Mouse (Mus musculus): ENCODE data around the gene Cog1. TPM values are rescaled to one million over a fixed set of nuclear protein-coding genes. Genes with fewer than 3 reads are reported as not detected.

Gene Cog1
- 30.0 and 30.1 TPM in 2 replicates for polyA plus RNA-seq (2014; fragmentation: Nextera tagmentation; extraction: Ambion mirVana)

DNA sequence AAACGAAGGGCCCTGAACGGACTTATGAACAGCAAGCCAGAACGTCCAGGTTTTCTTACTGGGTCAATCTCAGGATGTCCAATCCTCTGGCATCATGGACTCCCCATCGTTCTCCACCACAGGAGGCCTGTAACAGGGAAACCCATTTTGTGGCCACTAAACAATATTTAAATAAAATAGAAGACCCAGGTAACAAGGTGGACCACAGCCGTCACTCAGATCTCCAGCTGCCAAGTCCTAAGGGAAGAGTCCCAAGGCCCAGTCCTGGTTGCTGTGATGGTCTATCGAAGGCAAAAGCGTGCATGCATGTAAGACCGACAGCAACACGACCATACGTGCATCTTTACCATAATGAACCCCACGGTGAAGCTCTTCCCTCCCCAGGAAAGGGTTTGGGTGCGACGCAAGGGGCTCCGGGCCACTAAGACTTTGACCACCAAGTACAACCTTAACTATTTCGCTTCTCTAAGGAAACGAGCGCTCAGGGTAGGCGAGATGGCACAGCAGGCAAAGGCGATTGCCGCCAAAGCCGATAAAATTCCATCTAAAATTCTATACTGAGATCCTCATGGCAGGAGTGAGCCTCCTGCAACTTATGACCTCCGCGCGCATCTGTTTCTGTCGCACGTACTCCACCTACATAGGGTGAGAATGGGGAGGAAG, at the start of gene Cog1:
Cog1 (plus strand) TSS at position 480 of the 663 bp plus-strand sequence.
- no peak; the same call in 1 of the 2 replicates for ATAC-seq (ENCODE audit: low FRiP score)
- H3K27ac ChIP-seq (ENCODE audit: low read depth, low read length): peak within 1 kb of the TSS; percentile 87
- no peaks in the 10 kb centered on the region; the same call in 1 of the 2 replicates for H3K27me3 ChIP-seq (ENCODE audit: control insufficient read depth, insufficient read depth, low read length)
- peak within 1 kb of the TSS; percentile 94 for H3K4me3 ChIP-seq (ENCODE audit: low read depth, low read length)
- H3K4me1 ChIP-seq (ENCODE audit: control insufficient read depth, insufficient read depth, low read length): peaks cover 13% of the 10 kb centered on the region; the same call in 1 of the 2 replicates
- 38% methylated on average over 26 of the region's 26 CpGs for WGBS
- H3K4me2 ChIP-seq: peak within 1 kb of the TSS; percentile 69
- peak; percentile 90 for DNase-seq (ENCODE audit: low spot score, missing footprints)
- H3K9ac ChIP-seq (ENCODE audit: low read length): peak within 1 kb of the TSS; percentile 96
- peaks cover 5% of the 10 kb centered on the region; the same call in 1 of the 2 replicates for H3K36me3 ChIP-seq (ENCODE audit: control insufficient read depth, insufficient read depth, low read length)
- H3K9me3 ChIP-seq (ENCODE audit: control insufficient read depth, low read length): no peaks in the 10 kb centered on the region

DNA sequence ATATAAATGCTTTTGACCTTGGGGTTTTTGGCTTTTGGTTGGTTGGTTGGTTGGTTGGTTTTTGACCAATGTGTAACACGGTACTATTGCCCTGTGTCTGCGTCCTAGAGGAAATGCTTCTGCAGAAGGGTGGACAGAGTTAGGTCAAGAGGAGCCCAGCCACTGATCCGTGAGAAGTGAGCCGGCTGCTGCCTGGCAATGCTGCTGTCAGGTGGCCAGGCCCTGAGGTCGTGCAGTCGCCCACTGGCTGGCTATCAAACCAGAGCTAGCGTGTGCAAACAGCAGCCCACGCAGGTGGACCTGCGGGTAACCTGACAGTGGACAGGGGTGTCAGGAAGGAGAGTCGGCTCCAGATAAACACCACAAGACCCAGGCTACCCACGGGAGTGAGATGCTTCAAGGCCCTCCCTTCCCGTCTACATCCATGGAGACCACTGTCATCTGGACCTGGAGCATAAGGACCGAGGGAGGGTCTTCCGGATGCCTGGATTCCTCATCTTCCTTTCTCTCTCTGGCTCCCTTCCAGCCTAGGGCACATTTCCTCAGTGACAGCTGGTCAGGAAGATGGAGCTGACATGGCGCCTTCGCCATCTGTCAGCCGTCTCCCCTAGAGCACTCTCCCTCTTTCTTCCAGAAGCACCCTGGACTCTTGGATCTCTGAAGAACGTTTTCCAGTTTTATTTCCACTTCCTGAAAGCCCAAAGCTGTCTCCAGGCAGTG, 48.3 kb upstream of the Cog1 start:
- Histone ChIP-seq H3K27me3 (ENCODE audit: control insufficient read depth, insufficient read depth, low read length) (no peaks in the 10 kb centered on the region), H3K4me1 (ENCODE audit: control insufficient read depth, insufficient read depth, low read length) (peaks cover 18% of the 10 kb centered on the region), H3K9me3 (ENCODE audit: control insufficient read depth, low read length) (no peaks in the 10 kb centered on the region), H3K36me3 (ENCODE audit: control insufficient read depth, insufficient read depth, low read length) (no peaks in the 10 kb centered on the region), H3K9ac (ENCODE audit: low read length) (no peak overlapping the region), H3K4me3 (ENCODE audit: low read depth, low read length) (no peak overlapping the region), H3K27ac (ENCODE audit: low read depth, low read length) (peak overlapping the region; percentile 67; the same call in 1 of the 2 replicates), H3K4me2 (no peak overlapping the region)
- DNase-seq (ENCODE audit: low spot score, missing footprints): peak; percentile 83
- no peak for ATAC-seq (ENCODE audit: low FRiP score)
- 88% methylated on average over 18 of the region's 18 CpGs for WGBS

DNA sequence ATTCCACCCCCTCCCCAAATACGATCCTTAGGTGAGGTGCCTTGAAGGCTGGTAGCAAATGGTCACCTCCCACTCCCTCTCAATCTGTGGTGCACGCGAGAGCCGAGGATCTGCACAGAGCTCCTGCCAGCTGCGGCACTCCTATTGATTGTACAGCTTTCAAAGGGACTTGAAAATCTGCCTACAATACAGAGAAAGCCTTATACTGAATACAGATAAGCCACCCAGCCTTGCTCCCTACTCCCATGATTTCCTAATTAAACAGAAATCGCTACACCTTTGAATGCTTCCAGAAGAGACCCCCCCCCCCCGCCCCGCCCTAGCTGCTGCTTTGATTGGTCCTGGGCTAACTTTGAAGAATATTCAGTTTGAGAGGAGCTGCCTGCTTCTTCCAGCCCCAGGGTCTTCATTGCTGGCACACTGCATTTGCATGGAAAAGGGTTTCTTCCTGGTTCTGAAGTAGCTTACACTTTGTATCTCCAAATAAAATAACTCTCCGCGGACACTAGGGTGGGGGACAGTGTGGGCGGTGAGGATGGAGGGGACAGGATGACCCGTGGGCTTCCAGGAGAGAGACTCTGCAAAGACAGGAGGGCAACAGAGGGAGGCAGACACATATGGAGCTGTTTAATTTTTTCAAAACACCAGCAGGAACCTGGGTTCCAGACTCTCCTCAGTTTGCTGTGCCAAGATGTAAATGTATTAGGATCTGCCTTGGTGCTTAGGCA, 47.2 kb upstream of the Cog1 start:
- Histone ChIP-seq H3K4me1 (ENCODE audit: control insufficient read depth, insufficient read depth, low read length) (peaks cover 18% of the 10 kb centered on the region), H3K4me2 (no peak overlapping the region), H3K9ac (ENCODE audit: low read length) (peak overlapping the region; percentile 20; the same call in 1 of the 2 replicates), H3K36me3 (ENCODE audit: control insufficient read depth, insufficient read depth, low read length) (no peaks in the 10 kb centered on the region), H3K27me3 (ENCODE audit: control insufficient read depth, insufficient read depth, low read length) (no peaks in the 10 kb centered on the region), H3K27ac (ENCODE audit: low read depth, low read length) (peak overlapping the region; percentile 67; the same call in 1 of the 2 replicates), H3K4me3 (ENCODE audit: low read depth, low read length) (no peak overlapping the region), H3K9me3 (ENCODE audit: control insufficient read depth, low read length) (no peaks in the 10 kb centered on the region)
- 46% methylated on average over 12 of the region's 12 CpGs for WGBS
- peak; percentile 79 for DNase-seq (ENCODE audit: low spot score, missing footprints)
- ATAC-seq (ENCODE audit: low FRiP score): peak; percentile 80

DNA sequence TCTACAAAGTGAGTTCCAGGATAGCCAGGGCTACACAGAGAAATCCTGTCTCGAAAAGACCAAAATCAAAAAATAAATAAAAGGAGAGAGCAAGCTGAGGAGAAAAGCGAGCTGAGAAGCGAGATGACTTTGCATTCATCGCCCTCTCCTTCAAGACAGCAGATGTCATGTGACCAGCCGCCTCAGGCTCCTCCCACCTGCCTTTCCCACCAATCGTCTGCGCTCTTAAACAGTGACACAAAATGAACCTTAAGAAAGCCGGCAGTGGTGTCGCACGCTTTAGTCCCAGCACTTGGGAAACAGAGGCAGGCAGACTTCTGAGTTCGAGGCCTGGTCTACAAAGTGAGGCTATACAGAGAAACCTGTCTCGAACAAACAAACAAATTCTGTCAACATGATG, 41.4 kb upstream of the Cog1 start:
- H3K4me1 ChIP-seq (ENCODE audit: control insufficient read depth, insufficient read depth, low read length): peaks cover 3% of the 10 kb centered on the region; the same call in 1 of the 2 replicates
- ATAC-seq (ENCODE audit: low FRiP score) (no peak), DNase-seq (ENCODE audit: low spot score, missing footprints) (no peak)
- H3K36me3 ChIP-seq (ENCODE audit: control insufficient read depth, insufficient read depth, low read length): no peaks in the 10 kb centered on the region
- no peaks in the 10 kb centered on the region for H3K9me3 ChIP-seq (ENCODE audit: control insufficient read depth, low read length)
- H3K27ac ChIP-seq (ENCODE audit: low read depth, low read length): no peak overlapping the region
- 94% methylated on average over 12 of the region's 12 CpGs for WGBS
- no peak overlapping the region for H3K4me2 ChIP-seq
- H3K4me3 ChIP-seq (ENCODE audit: low read depth, low read length): no peak overlapping the region
- H3K27me3 ChIP-seq (ENCODE audit: control insufficient read depth, insufficient read depth, low read length): no peaks in the 10 kb centered on the region
- H3K9ac ChIP-seq (ENCODE audit: low read length): no peak overlapping the region

DNA sequence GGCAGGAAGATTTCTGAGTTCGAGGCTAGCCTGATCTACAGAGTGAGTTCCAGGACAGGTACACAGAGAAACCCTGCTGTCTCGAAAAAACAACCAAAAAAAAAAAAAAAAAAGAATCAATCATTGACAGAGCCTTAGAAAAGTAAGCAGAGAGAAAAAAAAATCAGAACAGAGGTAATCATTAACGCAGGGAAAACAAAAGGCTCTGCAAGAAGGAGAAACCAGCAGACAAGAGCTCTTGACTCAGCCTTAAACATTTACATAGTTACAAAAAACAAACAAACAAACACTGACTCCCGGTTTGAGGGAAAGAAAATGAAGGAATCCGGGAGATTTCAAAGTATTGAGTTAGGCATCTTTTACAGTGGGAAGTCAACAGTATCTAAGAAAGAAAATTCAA, 39.4 kb upstream of the Cog1 start:
- H3K27ac ChIP-seq (ENCODE audit: low read depth, low read length): no peak overlapping the region
- DNase-seq (ENCODE audit: low spot score, missing footprints) (no peak), ATAC-seq (ENCODE audit: low FRiP score) (no peak)
- no peak overlapping the region for H3K4me2 ChIP-seq
- 91% methylated on average over 5 of the region's 5 CpGs for WGBS
- H3K4me1 ChIP-seq (ENCODE audit: control insufficient read depth, insufficient read depth, low read length): peaks cover 3% of the 10 kb centered on the region; the same call in 1 of the 2 replicates
- H3K9ac ChIP-seq (ENCODE audit: low read length): no peak overlapping the region
- no peak overlapping the region for H3K4me3 ChIP-seq (ENCODE audit: low read depth, low read length)
- no peaks in the 10 kb centered on the region for H3K9me3 ChIP-seq (ENCODE audit: control insufficient read depth, low read length)
- no peaks in the 10 kb centered on the region for H3K36me3 ChIP-seq (ENCODE audit: control insufficient read depth, insufficient read depth, low read length)
- no peaks in the 10 kb centered on the region for H3K27me3 ChIP-seq (ENCODE audit: control insufficient read depth, insufficient read depth, low read length)

DNA sequence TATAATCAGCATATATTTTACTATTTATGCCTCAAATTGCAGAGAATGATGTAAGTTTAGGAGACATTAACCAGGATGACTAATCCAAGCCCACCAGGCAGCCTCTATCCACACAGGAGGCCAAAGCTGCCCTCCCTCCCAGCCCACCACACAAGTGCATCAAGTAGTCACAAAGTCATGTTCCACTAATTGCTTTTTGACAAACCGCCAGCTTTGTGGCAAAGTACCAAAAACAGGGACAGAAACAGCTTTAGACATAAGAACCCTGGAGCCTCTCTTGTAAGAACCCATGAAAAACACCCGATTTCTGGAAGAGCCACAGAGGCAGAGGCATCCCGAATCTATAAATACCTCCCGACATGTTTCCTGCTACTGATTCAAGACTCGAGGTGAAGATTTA, 38.7 kb upstream of the Cog1 start:
- no peaks in the 10 kb centered on the region for H3K36me3 ChIP-seq (ENCODE audit: control insufficient read depth, insufficient read depth, low read length)
- H3K4me3 ChIP-seq (ENCODE audit: low read depth, low read length): no peak overlapping the region
- peaks cover 3% of the 10 kb centered on the region; the same call in 1 of the 2 replicates for H3K4me1 ChIP-seq (ENCODE audit: control insufficient read depth, insufficient read depth, low read length)
- H3K9ac ChIP-seq (ENCODE audit: low read length): no peak overlapping the region
- 92% methylated on average over 5 of the region's 5 CpGs for WGBS
- H3K4me2 ChIP-seq: no peak overlapping the region
- no peaks in the 10 kb centered on the region for H3K9me3 ChIP-seq (ENCODE audit: control insufficient read depth, low read length)
- DNase-seq (ENCODE audit: low spot score, missing footprints) (no peak), ATAC-seq (ENCODE audit: low FRiP score) (no peak)
- no peak overlapping the region for H3K27ac ChIP-seq (ENCODE audit: low read depth, low read length)
- H3K27me3 ChIP-seq (ENCODE audit: control insufficient read depth, insufficient read depth, low read length): no peaks in the 10 kb centered on the region

DNA sequence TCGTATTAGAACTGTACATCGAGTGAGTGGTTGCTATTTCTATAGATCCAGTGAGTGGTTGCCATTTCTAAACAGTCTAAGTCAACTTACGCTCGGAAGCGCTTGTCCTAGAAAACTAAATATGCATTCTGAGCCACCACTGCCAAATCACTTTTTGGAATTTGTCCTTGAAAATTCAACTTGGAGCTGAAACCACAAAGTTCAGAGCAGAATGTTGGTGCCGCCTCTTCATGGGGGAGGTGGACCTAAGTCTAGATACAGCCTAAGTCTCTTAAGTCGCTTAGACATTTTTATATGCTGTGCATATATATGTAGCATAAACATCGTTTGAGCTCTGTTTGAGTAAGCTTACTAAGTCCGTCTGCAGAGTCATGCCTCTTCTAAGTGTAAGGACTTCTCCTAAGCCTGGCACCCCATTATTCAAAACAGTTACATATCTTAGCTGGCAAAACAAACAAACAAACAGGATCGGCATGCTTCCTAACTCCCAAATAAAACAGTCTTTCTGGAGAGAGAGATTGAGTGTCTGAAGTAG, 37.8 kb upstream of the Cog1 start:
- H3K4me2 ChIP-seq: no peak overlapping the region
- no peaks in the 10 kb centered on the region for H3K36me3 ChIP-seq (ENCODE audit: control insufficient read depth, insufficient read depth, low read length)

DNA sequence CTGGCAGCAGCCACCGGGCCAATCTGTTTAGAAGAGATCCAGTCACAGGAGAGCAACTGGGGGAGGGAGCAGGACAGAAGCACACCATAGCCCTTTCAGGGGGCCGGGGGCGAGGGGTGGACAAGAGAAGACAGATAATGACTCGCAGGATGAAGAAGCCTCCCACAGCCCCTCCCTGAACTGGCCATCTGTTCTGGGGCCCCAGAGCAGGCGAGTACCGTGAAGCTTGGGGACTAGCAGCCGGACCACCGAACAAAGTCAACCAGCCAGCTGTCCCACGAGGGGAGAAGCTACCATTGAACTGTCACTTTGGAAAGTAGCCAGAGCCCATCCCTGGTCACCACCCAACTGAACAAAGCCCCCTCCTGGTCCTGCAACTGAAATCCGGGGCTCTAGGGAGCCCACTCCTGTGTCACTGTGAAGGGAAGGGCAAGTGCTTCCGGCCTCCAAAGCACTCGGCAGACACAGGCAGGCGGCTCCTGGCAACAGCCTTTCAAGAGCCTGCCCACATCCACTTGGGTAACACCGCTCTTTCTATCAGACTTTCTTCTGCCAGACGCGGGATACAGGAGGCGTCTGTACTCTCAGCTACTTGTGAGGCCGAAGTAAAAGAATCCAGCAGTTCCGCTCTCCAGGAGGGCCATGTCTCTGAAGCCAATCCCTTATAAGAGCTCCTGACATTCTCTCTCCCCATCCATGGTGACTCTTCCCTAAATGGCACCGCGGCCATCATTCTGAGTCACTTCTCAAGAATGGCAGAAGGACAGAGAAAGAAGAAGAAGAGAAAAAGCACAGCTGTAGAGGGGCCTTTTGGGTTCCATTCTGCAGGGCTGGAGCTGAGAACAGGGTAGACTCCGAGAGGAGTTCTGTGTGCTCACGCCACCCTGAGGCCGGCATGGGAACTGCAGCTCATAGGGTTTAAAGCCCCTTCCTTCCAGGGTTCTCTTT, 37.0 kb upstream of the Cog1 start:
- peaks cover 3% of the 10 kb centered on the region; the same call in 1 of the 2 replicates for H3K4me1 ChIP-seq (ENCODE audit: control insufficient read depth, insufficient read depth, low read length)
- no peak overlapping the region for H3K4me2 ChIP-seq
- H3K9me3 ChIP-seq (ENCODE audit: control insufficient read depth, low read length): no peaks in the 10 kb centered on the region
- DNase-seq (ENCODE audit: low spot score, missing footprints) (peak; percentile 97), ATAC-seq (ENCODE audit: low FRiP score) (peak; percentile 83)
- no peaks in the 10 kb centered on the region for H3K36me3 ChIP-seq (ENCODE audit: control insufficient read depth, insufficient read depth, low read length)
- 18% methylated on average over 23 of the region's 24 CpGs for WGBS
- H3K4me3 ChIP-seq (ENCODE audit: low read depth, low read length): no peak overlapping the region
- no peaks in the 10 kb centered on the region; the same call in 1 of the 2 replicates for H3K27me3 ChIP-seq (ENCODE audit: control insufficient read depth, insufficient read depth, low read length)
- no peak overlapping the region for H3K9ac ChIP-seq (ENCODE audit: low read length)
- peak overlapping the region; percentile 66 for H3K27ac ChIP-seq (ENCODE audit: low read depth, low read length)

More for the DNA sequence above, 37.8 kb upstream of the Cog1 start:
- no peaks in the 10 kb centered on the region for H3K9me3 ChIP-seq (ENCODE audit: control insufficient read depth, low read length)
- peaks cover 3% of the 10 kb centered on the region; the same call in 1 of the 2 replicates for H3K4me1 ChIP-seq (ENCODE audit: control insufficient read depth, insufficient read depth, low read length)
- WGBS: 91% methylated on average over 10 of the region's 10 CpGs
- ATAC-seq (ENCODE audit: low FRiP score) (no peak), DNase-seq (ENCODE audit: low spot score, missing footprints) (no peak)
- H3K9ac ChIP-seq (ENCODE audit: low read length): no peak overlapping the region
- H3K27ac ChIP-seq (ENCODE audit: low read depth, low read length): peak overlapping the region; percentile 66; the same call in 1 of the 2 replicates
- no peaks in the 10 kb centered on the region for H3K27me3 ChIP-seq (ENCODE audit: control insufficient read depth, insufficient read depth, low read length)
- H3K4me3 ChIP-seq (ENCODE audit: low read depth, low read length): no peak overlapping the region

Data from midbrain, embryonic 11.5 days (tissue).